Mouse (Mus musculus) forelimb bud, embryonic 11.5 days (tissue): ENCODE measurements around the gene Cage1.

Experiments
- DNase-seq: peaks from one replicate; pipeline ENCODE4 v3.0.0-alpha.2; 2012; ENCODE audit warnings: low read depth, low spot score

Cage1 gene

DNA sequence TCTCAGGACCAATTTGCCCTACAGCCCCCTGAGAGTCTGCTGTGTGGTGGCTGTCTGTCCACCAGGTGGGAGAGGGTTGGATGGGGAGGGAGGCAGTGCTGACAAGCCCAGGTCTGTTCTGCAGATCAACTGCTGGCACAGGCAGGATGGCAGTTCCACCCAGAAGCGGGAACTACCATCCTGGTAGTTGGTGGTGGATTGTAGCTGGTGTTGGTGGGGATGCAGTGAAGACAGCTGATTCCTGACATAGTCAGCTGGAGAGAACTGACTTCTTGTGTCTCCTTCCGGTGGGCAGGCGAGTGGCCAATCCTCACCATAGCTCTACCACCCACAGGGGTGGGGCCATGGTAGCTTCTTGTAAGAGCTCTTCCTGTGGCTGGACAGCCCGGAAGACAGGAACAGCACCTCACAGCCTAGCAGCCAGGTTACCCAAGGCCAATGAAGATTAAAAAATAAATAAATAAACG, 26.4 kb downstream of the Cage1 start:
- DNase-seq, result no peak

DNA sequence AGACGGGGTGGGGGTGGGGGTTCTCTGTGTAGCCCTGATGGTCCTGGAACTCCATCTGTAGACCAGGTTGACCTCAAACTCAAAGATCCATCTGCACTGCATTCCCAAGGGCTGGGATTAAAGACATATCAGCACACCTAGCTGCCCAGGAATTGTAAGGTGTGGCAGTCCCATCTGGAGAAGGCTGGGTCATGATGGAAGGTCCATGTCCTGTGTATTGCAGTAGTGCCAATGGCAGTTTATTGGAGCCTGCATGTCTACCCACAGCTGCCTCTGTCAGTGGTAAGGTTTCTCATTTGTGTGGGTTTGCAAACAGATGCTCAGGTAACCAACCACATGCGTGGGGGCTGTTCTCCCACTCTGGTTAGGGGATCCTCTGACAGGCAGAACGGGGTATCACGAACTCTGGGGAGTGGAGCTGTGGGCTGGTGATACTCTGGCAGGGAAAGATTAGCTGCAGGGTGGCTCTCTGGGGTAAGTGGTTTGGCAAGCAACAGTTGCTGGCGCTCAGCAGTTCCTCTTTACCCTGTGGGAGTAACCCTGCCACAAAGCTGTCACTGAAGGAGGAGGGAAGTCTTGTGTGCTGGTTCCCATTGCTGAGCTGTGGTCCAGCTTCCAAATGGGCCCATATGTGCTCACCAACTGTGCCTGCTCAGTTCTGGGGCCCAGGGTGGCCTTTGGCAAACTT, 27.0 kb downstream of the Cage1 start:
- DNase-seq, result no peak

DNA sequence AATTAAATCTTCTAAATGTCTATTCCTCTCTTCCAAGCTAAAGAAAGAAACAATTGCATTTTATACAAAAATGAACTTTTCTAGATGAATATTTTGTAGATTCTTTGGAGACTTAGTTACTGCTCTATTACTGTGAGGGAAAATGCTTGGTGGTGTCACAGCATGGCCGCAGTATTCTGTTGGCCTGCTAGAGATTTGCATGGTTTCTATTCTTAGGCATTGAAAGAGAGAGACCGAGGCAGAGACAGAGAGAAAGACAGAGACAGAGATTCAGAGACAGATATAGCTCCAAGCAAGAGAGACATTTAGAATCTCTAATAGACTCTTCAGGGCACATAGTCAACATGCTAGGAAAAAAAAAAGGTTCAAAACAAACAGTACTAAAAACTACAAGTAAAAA, 28.9 kb downstream of the Cage1 start:
- no peak for DNase-seq

DNA sequence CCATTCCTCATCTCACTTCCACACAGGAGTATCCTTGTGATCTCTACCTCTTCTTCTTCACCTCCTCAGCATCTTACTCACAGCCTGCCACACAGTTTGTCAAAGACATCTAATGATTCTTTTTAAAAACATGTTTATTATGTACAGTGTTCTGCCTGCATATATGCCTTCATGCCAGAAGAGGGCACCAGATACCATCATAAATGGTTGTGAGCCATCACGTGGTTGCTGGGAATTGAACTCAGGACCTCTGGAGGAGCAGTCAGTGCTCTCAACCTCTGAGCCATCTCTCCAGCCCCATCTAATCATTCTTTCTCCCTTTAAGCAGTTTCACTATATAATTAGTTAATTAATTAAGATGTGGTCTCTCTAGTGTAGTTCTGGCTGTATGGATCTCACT, 34.4 kb downstream of the Cage1 start:
- no peak for DNase-seq

DNA sequence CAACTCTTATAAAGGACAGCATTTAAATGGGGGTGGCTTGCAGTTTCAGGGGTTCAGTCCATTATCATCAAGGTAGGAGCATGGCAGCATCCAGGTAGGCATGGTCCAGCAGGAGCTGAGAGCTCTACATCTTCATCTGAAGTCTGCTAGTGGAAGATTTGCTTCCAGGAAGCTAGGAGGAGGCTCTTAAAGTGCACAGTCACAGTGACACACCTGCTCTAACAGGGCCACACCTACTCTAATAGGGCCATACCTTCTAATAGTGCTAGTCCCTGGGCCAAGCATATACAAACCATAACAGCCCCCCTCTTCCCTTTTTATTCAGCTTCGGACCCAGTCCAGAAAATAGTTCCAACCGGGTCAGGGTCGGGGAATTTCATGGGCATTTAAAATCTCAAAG, 37.2 kb downstream of the Cage1 start:
- no peak for DNase-seq

DNA sequence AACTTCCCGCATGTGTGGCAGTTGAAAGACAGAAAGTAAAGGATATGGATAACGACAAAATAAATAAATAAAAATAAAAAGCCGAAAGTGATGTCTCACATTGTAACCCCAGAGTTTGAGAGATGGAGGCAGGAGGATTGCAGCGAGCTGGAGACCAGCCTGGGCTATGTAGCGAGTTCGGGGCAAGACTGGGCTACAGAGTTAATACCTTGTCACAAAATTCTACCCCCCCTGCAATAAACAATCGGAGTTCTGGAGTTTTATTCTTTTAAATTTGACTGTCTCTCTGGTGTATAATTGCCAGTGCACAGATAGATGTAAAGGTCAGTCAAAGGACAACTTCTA, 42.5 kb downstream of the Cage1 start:
- no peak for DNase-seq

DNA sequence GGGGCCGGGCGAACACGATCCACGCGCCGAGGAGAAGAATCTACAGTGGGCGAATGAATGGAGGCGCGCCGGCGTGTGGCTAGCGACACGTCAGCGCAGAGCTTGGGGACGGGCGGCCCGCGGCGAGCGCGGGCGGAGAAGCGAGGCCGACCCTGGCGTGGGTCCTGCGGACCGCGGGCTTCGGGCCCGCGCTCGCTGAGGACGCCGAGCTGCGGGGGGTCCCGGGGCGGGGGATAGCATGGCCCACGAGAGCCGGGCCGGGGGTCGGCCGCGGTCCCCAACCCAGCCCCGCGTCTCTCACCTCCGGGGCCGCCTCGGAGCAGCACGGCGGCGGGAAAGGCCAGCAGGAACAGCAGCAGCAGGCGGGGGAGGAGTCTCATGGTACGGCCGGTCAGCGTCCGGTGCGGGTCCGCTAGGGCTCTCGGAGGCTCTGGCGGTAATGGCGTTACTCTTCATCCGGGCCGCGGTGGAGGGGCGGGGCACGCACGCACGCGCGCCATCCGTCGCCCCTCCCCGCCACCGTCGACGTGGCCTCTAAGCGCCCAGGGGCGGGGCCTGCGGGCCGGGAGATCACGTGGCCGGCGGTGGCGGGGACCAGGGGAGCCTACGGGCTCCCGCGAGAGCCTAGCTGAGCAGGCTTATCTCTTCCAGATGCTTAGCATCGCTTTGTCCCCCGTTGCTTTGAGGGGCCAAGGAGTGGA, 43.0 kb downstream of the Cage1 start, which contains the start of gene Ssr1:
Ssr1 (minus strand) TSS at position 514 of the 701 bp plus-strand sequence.
- peak; percentile 92 for DNase-seq

DNA sequence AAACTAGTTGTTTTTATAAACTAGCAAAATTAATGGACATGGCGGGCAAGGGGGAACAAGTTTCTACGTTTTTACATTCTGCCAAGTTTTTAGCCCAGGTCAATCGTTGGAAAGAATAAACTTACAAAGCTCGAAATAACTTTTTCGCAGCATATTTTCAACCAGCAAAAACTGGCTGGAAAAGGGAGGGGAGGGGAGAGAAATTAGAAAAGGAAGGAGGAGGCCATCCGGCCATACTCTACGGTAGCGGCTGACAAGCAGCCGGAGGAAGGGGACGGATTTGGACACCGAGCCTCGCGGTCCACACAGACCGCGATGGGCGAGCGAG, 43.5 kb downstream of the Cage1 start:
- peak; percentile 8 for DNase-seq

DNA sequence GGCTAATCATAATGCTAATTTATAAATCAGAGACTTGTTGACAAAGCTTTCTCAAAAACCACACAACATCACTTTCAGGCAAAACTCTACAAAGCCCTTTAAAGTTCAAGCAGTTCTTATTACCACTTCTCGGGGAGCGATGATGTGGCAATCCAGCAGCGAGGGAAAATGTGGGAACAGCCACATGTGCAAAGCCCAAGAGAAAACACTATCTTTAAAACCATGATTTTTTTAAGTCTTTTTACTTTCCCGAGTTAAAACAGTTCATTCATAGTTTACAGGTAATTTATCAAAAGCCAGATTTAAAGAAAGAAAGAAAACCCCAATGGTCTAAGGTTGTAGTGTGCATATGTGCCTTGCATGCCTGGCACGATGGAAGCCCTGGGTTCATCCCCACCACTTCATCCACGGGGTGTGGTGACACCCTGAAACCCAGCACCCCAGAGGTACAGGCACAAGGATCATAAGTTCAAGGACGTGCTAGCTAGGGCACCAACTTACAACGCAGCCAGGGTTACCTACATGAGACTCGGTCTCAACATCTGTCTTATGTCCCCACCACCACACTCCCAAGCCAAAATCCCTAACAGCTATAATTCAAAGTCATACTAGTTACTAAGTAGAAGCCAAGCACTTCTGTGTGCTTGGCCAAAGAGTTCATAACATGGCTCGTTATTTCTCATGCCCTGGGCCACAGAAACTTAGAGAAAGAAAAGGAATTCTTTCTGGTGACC, 44.1 kb downstream of the Cage1 start:
- DNase-seq, result peak; percentile 51

DNA sequence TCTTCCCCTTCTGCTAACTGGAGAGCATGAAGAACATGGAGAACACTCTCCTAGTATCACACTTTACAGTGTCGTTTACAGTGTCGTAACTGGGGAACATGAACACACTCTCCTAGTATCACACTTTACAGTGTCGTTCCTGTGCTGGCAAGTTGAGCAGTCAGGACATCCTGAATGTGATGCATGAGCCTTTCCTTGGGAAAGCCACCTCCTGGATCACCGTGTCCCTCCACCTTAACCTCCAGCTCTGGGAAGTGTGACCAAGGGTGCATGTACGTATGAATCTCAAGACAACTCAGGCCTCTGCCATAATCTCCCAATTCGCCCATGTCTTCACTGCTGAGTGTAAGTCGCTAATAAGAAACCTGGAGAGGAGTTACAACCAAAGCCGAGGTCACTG, 47.2 kb downstream of the Cage1 start:
- DNase-seq, result no peak

DNA sequence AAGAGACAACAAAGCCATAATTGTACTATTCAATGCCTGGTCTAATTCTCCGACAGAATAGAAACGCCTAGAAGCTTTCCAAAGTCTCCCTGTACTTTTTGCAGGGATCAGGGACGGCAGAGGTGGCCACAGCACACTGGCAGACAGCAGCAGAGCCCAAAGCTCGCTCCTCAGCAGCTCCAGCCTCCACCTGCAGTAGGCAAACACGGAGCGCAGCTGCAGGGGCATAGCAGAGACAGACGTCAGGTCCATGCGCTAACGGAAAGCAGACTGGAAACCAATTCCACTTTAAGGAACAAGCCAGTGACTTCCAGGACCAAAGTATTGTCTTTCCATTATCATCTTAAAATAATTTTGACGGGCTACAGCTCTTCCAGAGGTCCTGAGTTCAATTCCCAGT, 50.7 kb downstream of the Cage1 start:
- DNase-seq, result no peak

DNA sequence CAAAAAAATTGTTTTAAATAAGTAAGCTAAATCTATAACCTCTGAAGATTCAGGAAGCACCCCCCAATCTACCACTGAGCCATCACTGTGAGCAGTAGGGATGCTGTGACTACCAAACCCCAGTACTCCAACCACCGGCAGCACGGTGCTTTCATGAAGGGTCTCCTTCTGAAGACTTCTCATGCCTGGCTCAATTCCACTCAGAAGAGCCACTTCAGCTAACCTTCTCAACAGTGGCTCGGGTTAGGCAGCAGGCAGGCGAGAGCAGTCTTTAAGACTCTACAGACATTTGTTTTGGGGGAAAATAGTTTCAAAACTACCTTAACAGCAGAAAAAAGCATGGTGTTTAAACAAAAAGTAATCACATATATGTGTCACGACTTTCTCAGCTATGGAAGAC, 55.8 kb downstream of the Cage1 start:
- DNase-seq, result no peak

DNA sequence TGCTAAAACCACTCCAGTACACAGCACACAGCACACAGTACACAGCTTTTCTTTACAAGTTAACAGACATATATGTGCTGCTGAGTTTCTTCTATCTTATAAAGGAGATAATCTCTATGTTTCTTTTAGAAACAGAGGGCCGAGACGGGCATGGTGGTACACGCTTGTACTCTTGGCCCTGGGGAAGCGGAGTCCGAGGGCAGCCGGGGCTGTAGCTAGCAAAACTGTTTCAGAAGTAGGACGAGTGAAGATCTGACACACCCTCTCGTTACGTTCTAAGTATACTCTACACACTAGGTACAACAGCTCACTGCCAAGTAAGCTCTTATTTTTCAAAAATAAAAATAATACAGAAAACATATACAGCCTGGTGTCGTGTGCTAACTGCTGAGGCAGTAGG, 56.5 kb downstream of the Cage1 start:
- DNase-seq, result no peak

DNA sequence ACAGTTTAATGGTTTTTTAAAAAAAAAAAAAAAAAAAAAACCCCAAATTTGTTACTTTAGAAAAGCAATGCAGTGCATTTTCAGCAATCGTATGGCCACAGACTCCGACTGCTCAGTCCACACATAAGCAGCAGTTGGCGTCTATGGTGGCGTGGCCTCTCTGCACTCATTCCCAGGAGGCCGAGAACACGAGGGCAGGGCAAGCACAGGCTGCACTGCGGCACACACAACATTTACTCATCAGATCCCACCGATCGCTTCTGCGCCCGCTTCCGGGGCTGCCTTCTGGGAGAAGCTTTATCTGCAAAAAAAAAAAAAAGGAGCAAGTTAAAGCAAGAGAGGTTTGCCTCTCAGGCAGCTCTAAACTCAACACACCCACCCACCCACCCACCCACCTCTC, 57.4 kb downstream of the Cage1 start:
- no peak for DNase-seq

DNA sequence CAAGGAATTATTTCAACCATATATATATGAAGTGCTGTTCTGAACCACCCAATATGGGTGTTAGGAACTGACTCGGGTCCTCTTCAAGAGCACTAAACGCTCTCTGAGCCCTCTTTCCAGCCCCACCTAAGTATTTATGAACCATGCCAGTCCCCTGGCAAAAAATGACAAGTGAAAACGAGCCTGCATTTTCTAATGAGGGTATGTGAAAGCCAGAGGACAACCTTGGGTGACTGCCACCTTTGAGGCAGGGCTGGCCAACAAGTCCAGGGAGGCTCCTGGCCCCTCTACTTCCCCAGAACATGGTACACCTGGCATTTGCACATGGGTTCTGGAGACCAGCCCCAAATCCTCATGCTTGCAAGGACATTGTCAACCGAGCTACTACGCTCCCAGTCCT, 62.1 kb downstream of the Cage1 start:
- no peak for DNase-seq

DNA sequence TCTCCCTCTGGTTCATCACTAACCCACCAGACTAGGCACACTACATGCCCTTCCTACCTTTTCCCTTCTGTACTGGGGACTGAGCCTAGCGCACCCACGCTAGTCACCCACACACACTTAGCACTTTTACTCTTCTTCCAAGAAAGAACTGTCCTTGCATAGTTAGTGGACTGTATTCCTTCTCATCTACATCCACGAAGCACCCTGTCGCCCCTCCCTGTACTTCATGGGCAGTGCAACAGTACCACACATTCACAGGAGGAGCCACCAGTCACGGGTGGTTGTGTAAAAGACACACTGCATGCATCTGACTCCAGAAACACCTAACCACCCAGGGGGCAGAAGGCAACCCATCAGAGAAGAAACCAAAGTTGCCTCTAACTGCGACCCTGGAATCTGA, 62.8 kb downstream of the Cage1 start:
- DNase-seq, result no peak

DNA sequence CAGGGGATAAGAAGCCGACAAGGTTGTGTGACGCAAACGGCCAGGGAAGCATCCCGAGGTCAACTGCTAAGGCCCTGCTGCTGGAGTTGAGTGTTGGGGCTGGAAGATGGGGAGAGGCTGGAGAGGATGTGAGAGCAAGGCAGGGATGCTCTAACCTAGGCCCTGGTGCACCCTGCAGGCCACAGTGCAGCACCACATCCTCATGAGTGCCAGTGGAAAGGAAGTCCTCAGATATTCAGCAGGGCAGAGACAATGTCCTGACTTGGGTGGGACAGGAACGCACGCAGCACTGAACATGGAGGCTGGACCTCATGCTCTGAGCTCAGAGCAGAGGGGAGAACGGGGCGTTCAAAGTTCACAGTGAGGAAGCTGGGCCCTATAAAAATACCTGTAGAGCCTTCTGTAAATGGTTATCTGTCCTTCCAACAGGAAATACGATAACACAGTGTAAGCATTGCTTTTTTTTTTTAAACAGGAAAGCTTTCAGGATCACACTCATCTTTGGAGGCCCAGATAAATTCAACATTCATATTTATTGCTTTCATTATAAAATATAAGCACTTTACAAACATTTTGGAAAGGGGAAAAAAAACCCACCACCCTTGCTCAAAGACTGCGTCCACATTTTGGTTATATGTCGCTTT, 65.9 kb downstream of the Cage1 start:
- DNase-seq, result no peak

DNA sequence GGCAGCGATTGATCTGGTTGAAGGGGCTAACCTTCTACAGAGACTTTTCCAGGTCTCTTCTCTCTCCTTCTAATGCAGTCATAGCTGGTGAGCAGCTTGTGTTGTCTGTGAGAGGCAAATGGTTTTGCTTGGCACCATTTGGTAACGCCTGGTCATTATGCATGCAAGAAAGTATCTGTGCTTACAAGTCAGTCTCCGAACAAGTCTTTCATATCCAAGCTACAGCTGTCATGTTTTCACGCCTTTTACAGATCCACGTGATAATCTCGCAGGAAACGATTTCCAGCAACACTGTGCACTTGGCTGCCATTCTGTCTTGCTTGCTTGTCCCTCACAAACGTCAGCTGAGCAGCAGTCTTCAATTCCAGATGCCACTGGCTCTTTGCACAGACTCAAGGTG, 66.9 kb downstream of the Cage1 start:
- no peak for DNase-seq

DNA sequence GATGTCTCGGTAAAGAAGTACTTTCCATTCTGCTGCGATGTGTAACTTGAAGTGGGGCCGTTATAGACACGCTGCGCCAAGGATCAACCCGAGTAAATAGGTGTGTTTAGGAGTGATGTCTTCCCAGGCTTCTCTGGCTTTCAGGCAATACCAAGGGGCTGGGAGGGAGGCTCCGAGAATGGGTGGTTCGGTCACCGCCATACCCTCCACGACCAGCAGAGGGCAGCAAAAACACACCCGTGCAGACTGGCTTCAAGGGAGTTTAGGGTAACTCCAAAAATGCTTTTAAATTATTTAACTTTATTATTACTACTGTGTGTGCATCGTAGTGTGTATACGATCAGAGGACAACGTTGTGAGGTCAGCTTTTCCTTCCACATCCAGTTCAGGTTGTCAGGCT, 67.5 kb downstream of the Cage1 start:
- peak; percentile 85 for DNase-seq

DNA sequence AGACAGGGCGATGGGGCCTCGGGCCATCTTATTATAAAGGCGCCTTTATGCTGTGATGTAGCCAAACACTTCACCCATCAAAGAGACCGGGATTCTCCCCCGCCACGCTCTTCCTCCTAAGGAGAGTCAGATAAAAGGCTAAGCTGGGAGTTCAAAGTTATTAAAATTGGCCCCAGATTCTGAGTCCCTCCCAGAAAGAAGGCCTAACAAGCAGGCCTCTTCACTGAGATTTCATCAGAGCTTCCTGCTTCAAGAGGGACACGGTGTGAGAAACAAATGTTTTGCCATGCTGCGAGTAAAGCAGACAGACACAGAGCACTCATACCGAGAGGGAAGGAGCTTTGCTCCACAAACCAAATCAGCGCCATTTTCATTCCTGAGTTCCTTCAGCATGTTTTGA, 69.3 kb downstream of the Cage1 start:
- DNase-seq, result no peak

DNA sequence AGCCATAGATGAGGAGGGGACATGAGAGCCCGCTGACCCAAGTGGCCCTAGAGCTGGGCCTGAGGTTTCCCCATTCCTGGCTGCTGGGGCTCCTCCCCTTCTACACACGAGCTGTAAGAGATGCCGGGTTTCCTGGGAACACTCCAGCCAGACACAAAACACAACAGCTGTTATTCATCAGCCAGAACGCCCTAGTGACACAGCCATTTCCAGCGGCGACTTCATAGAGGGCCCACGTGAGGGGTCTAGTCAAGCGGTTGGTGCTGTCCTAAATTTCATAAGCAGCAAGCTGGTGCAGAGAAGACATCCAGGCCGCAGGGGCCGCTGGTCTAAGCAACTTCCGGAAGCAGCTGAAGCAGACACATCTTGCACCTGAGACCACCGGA, 69.8 kb downstream of the Cage1 start:
- DNase-seq, result peak; percentile 61

DNA sequence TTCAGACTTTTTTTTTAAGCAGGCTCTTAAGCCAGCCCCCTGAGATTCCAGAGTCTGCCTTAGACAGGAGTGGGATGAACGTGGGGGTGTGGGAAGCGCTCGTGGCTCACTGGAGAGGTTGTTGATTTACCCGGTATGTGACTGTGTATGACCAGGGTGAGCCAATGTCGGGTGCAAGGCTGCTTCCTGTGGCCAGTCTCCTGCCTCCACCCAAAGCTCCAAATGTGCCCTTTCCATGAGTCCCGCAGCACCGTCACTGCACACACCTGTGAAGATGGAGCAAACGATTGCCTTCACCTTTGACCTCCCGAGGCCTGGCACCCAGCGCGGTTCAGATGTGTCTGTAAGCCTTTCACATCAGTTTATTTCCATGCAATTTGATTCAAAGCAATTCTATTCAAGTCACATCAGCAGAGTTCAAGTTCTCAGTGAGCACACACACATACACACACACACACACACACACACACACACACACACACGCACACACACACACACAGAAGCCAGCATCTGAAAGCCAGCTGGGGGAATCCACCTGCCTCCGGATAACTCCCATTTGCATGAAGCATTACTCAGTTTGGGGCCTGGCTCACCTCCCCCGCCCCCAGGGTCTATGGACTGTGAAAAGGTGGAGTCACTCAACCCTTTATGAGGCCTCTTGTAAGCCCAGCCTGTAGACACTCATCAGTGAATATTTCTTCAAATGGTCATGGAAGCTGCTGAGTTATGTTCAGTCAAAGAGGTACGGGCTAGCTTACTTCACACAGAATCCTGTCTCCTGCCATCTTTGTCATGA, 70.4 kb downstream of the Cage1 start:
- DNase-seq, result peak; percentile 20
